Mouse (Mus musculus) myocyte (in vitro differentiated cells): ENCODE measurements around the gene Il31.

ENCODE experiments used
- E2F4 ChIP-seq: IDR thresholded peaks from one replicate; pipeline ENCODE4 v1.6.1; 2011; ENCODE audit warnings: mild to moderate bottlenecking, control low read depth, moderate library complexity; ENCODE audit not compliant: insufficient read depth
- MAX ChIP-seq: IDR thresholded peaks from one replicate; pipeline ENCODE4 v1.6.1; 2011; ENCODE audit warnings: low read depth, mild to moderate bottlenecking, control low read depth
- MYOD1 ChIP-seq, 3 experiments: IDR thresholded peaks; one replicate each; pipeline ENCODE4 v1.6.1; 2011; ENCODE audit warnings: control low read depth in 2 of 3, low read depth in 2 of 3, mild to moderate bottlenecking in 2 of 3, moderate library complexity in 1 of 3; ENCODE audit not compliant: insufficient read length in 2 of 3, control insufficient read depth in 1 of 3
- POLR2A ChIP-seq: IDR thresholded peaks from one replicate; pipeline ENCODE4 v1.6.1; 2011; ENCODE audit warnings: low read depth, mild to moderate bottlenecking, control low read depth, moderate library complexity; ENCODE audit not compliant: insufficient read length
- REST ChIP-seq: IDR thresholded peaks from one replicate; pipeline ENCODE4 v1.6.1; 2011; ENCODE audit warnings: mild to moderate bottlenecking, control low read depth, moderate library complexity; ENCODE audit not compliant: insufficient read depth, insufficient read length
- TCF12 ChIP-seq: IDR thresholded peaks from one replicate; pipeline ENCODE4 v1.6.1; 2011; ENCODE audit warnings: mild to moderate bottlenecking, control low read depth; ENCODE audit not compliant: poor library complexity, insufficient read depth, severe bottlenecking
- USF1 ChIP-seq: IDR thresholded peaks from one replicate; pipeline ENCODE4 v1.6.1; 2011; ENCODE audit warnings: low read depth, mild to moderate bottlenecking, control low read depth, moderate library complexity

GRCm38 (mm10) chr5:123514871-123515270 is 25.6 kb upstream of the Il31 start:
- TF ChIP-seq E2F4 (no peak), POLR2A (no peak), TCF12 (no peak), USF1 (no peak), REST (no peak), MYOD1 (IDR thresholded peaks at IDR 0.05; ENCODE audit: control insufficient read depth in 1 of 3, insufficient read length in 2 of 3, low read depth in 2 of 3) (no peak), MAX (no peak)
